Mouse (Mus musculus) liver, embryonic 12.5 days (tissue): ENCODE data around the gene Adgrf5. TPM values are rescaled to one million over a fixed set of nuclear protein-coding genes. Genes with fewer than 3 reads are reported as not detected.

ENCODE experiments used
- ATAC-seq: fragments of 200-750 bp; cut with Nextera tagmentation; 2 replicates; pipeline ENCODE4 v1.8.0; 2017; ENCODE audit warnings: moderate number of reproducible peaks, mild to moderate bottlenecking, moderate library complexity
- H3K27ac ChIP-seq: fragments of 300-500 bp; sonication (generic); 2 replicates; pipeline ENCODE4 v1.5.1; 2016; ENCODE audit warnings: mild to moderate bottlenecking
- H3K27me3 ChIP-seq: fragments of 300-500 bp; sonication (generic); replicated peaks from 2 replicates; pipeline ENCODE4 v1.6.1; 2016; ENCODE audit warnings: mild to moderate bottlenecking, moderate library complexity
- H3K36me3 ChIP-seq: fragments of 300-500 bp; sonication (generic); 2 replicates; pipeline ENCODE4 v1.6.1; 2016; ENCODE audit warnings: mild to moderate bottlenecking, moderate library complexity
- H3K4me1 ChIP-seq: fragments of 300-500 bp; sonication (generic); 2 replicates; pipeline ENCODE4 v1.6.1; 2016
- H3K4me2 ChIP-seq: fragments of 300-500 bp; sonication (generic); 2 replicates; pipeline ENCODE4 v1.6.1; 2016; ENCODE audit warnings: mild to moderate bottlenecking, moderate library complexity
- H3K4me3 ChIP-seq: fragments of 300-500 bp; sonication (generic); 2 replicates; pipeline ENCODE4 v1.5.1; 2016; ENCODE audit warnings: mild to moderate bottlenecking, moderate library complexity
- H3K9ac ChIP-seq: fragments of 300-500 bp; sonication (generic); 2 replicates; pipeline ENCODE4 v1.6.1; 2016; ENCODE audit warnings: mild to moderate bottlenecking, moderate library complexity
- H3K9me3 ChIP-seq: fragments of 300-500 bp; sonication (generic); replicated peaks from 2 replicates; pipeline ENCODE4 v1.6.1; 2016; ENCODE audit warnings: mild to moderate bottlenecking, moderate library complexity
- whole genome bisulfite sequencing: fragments of 180-500 bp; shearing (Covaris S2); methylation state at CpG from one replicate; pipeline ENCODE4 v1.1.7; 2016; ENCODE audit not compliant: insufficient replicate concordance; 5-methylcytosine and 5-hydroxymethylcytosine counted together
- polyA plus RNA-seq: library from polyadenylated mRNA; unstranded; fragments of >200 nt; fragmentation: Nextera tagmentation; extraction: Ambion mirVana; gene quantifications from 2 replicates; pipeline ENCODE4 v1.2.1, GENCODE M21; 2016

Gene Adgrf5
- polyA plus RNA-seq, 1 experiment from 2014 or later, result 5.9 TPM

DNA sequence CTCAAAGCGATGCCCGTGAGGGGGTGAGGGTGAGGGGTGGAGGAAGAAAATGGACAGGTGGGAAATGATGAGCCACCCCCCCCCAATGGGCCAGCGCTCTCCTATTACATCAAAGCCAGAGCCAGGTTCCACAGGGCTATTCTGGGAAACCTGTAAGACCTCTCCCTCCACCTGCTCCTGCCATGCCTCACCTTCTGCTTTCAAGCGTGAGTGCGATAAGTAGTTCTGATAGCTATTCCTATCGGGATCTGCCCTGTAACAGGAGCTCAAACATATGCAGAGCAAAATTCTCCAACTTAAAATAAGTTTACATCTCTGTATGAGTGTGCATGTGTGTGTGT lies 144.3 kb downstream of the Adgrf5 start:
- WGBS, result 67% methylated on average over 6 of the region's 6 CpGs
- no peak overlapping the region for H3K27ac ChIP-seq
- no peaks in the 10 kb centered on the region for H3K36me3 ChIP-seq
- H3K4me2 ChIP-seq, result no peak overlapping the region
- H3K4me3 ChIP-seq, result no peak overlapping the region
- H3K9ac ChIP-seq, result no peak overlapping the region
- H3K27me3 ChIP-seq, result no peaks in the 10 kb centered on the region
- ATAC-seq, result no peak
- H3K9me3 ChIP-seq, result no peaks in the 10 kb centered on the region
- H3K4me1 ChIP-seq, result no peaks in the 10 kb centered on the region

Other genes starting within 250 kb of the Adgrf5 start
- gene Adgrf1, start 90.1 kb upstream of the Adgrf5 start, polyA plus RNA-seq, result 0.13 and 0.16 TPM in 2 replicates
- gene Mep1a, start 142.4 kb downstream of the Adgrf5 start, polyA plus RNA-seq, result not detected in 2 replicates
- gene Ankrd66, start 183.2 kb downstream of the Adgrf5 start, polyA plus RNA-seq, result not detected in 2 replicates
- gene Pla2g7, start 207.6 kb downstream of the Adgrf5 start, polyA plus RNA-seq, result 3.6 TPM in 2 replicates